Mouse (Mus musculus): ENCODE measurements around the gene Ifna16. TPM values are rescaled to one million over a fixed set of nuclear protein-coding genes. Genes with fewer than 3 reads are reported as not detected.

Gene Ifna16
- total RNA-seq, 4 experiments from 2014 or later, result not detected

DNA sequence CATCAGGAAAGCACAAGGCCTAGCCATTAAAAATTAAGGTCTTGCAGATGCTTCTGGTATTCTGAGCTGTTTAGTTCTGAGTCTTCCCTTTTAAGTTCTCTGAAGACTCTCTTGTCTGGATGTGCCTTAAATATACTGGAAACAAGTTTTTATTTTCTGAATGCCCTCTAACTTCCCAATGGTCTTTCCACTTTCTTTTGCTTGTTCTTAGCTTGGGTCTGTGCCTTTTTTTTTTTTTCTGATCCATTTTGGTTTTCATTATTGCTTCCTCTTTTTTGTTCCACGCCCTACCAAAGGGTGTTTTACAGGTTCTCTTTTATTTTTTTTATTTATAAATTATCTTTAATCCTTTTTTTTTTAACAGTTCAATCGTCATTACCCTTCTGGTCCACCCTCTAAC lies 32.4 kb downstream of the Ifna16 start, which contains the start of gene Ifna13:
TSS of gene Ifna13 (minus strand) at position 101 of the 400 bp plus-strand sequence.
- DNase-seq (ENCODE audit: low spot score in 2 of 2), result no peak

GRCm38 (mm10) chr4:88642526-88642925 lies 34.2 kb downstream of the Ifna16 start:
- no peak for DNase-seq (ENCODE audit: low spot score in 2 of 2)

GRCm38 (mm10) chr4:88641077-88641831 lies 35.5 kb downstream of the Ifna16 start:
- peak; percentile 47 to 79 for DNase-seq (ENCODE audit: low spot score in 2 of 2)

DNA sequence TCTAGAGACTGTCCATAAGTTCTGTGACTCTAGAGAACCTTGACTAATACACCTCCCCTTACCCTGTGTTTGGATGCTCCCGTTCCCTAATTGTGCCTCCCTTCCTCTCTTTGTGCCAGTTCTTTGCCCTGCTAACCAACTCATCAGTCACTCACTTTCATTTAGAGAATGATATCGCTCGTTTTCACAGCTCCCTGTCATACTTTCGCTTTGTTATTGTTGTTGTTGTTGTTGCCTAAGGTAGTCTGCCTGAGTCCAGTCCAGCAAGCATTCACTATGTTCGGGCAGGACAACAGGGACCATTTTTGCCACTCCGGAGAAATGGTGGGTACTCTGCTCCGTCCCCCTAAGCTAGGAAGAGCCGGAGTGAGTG lies 36.0 kb downstream of the Ifna16 start:
- DNase-seq (ENCODE audit: low spot score in 2 of 2), result no peak

GRCm38 (mm10) chr4:88634311-88634710 lies 42.4 kb downstream of the Ifna16 start, which contains the start of gene C87499:
C87499 (minus strand) TSS chr4:88634411.
- DNase-seq (ENCODE audit: low spot score in 2 of 2), result no peak

Other genes starting within 250 kb of the Ifna16 start
- 1 to 10 TPM; 1.5 to 2.5 (median 2.1) TPM for gene Hacd4, start 238.0 kb downstream of the Ifna16 start, total RNA-seq (2022)
- gene Ifnb1, start 154.2 kb downstream of the Ifna16 start, total RNA-seq (2022), result not detected
- not detected for gene Ifna15, start 118.7 kb downstream of the Ifna16 start, total RNA-seq (2022)
- not detected for gene Ifna14, start 105.1 kb downstream of the Ifna16 start, total RNA-seq (2022)
- not detected for gene Ifna9, start 84.5 kb downstream of the Ifna16 start, total RNA-seq (2022)
- gene Ifna12, start 73.5 kb downstream of the Ifna16 start, total RNA-seq (2022), result not detected
- gene C87499, start 42.5 kb downstream of the Ifna16 start, total RNA-seq (2022), result not detected
- not detected for gene Ifna13, start 32.5 kb downstream of the Ifna16 start, total RNA-seq (2022)
- not detected for gene Ifna2, start 7.0 kb upstream of the Ifna16 start, total RNA-seq (2022)
- gene Ifnab, start 14.4 kb upstream of the Ifna16 start, total RNA-seq (2022), result not detected
- gene Gm26566, start 44.9 kb upstream of the Ifna16 start, total RNA-seq (2022), result 1 to 10 TPM in 2 of 4 experiments, under 1 TPM in 2; 0.61 to 1.8 (median 0.93) TPM
- 100 to 1,000 TPM in 1 of 4 experiments, 10 to 100 TPM in 3; 91.7 to 103 (median 95.7) TPM for gene Klhl9, start 45.5 kb upstream of the Ifna16 start, total RNA-seq (2022)
- gene Gm13271, start 77.9 kb upstream of the Ifna16 start, total RNA-seq (2022), result not detected
- gene Gm13283, start 83.2 kb upstream of the Ifna16 start, total RNA-seq (2022), result not detected
- not detected for gene Gm13290, start 96.9 kb upstream of the Ifna16 start, total RNA-seq (2022)
- not detected for gene Gm13289, start 100.0 kb upstream of the Ifna16 start, total RNA-seq (2022)
- gene Gm13272, start 102.9 kb upstream of the Ifna16 start, total RNA-seq (2022), result not detected
- not detected for gene Ifnz, start 105.2 kb upstream of the Ifna16 start, total RNA-seq (2022)
- not detected for gene Gm13276, start 108.8 kb upstream of the Ifna16 start, total RNA-seq (2022)
- not detected for gene Gm13277, start 111.7 kb upstream of the Ifna16 start, total RNA-seq (2022)
- gene Gm13278, start 114.6 kb upstream of the Ifna16 start, total RNA-seq (2022), result not detected
- not detected for gene Gm13275, start 117.6 kb upstream of the Ifna16 start, total RNA-seq (2022)
- gene Gm13279, start 120.5 kb upstream of the Ifna16 start, total RNA-seq (2022), result not detected
- not detected for gene Gm13285, start 122.7 kb upstream of the Ifna16 start, total RNA-seq (2022)
- not detected for gene Gm13287, start 126.3 kb upstream of the Ifna16 start, total RNA-seq (2022)
- not detected for gene Gm13288, start 128.6 kb upstream of the Ifna16 start, total RNA-seq (2022)
- gene Ifna7, start 139.3 kb upstream of the Ifna16 start, total RNA-seq (2022), result not detected
- gene Ifna11, start 143.0 kb upstream of the Ifna16 start, total RNA-seq (2022), result not detected
- not detected for gene Ifna6, start 150.5 kb upstream of the Ifna16 start, total RNA-seq (2022)
- gene Ifna5, start 158.6 kb upstream of the Ifna16 start, total RNA-seq (2022), result not detected
- not detected for gene Ifna4, start 164.9 kb upstream of the Ifna16 start, total RNA-seq (2022)
- not detected for gene Ifna1, start 173.2 kb upstream of the Ifna16 start, total RNA-seq (2022)
- not detected for gene Ifne, start 203.3 kb upstream of the Ifna16 start, total RNA-seq (2022)

Data from left cerebral cortex, adult 8-10 months (tissue).